Mouse (Mus musculus) adrenal gland, postnatal 10 days (tissue): Measurements from ENCODE around the gene Hip1r. TPM values are rescaled to one million over a fixed set of nuclear protein-coding genes. Genes with fewer than 3 reads are reported as not detected.

Experiments
- DNase-seq: peaks from one replicate; pipeline ENCODE4 v3.0.0; 2021; ENCODE audit warnings: mixed read lengths
- total RNA-seq, 2 experiments: library from RNA; stranded (reverse); gene quantifications; 2 replicates each; pipeline ENCODE4 v1.2.3; 2021

Hip1r gene
- total RNA-seq, 2 experiments from 2014 or later: 18.2 to 22.5 TPM

DNA sequence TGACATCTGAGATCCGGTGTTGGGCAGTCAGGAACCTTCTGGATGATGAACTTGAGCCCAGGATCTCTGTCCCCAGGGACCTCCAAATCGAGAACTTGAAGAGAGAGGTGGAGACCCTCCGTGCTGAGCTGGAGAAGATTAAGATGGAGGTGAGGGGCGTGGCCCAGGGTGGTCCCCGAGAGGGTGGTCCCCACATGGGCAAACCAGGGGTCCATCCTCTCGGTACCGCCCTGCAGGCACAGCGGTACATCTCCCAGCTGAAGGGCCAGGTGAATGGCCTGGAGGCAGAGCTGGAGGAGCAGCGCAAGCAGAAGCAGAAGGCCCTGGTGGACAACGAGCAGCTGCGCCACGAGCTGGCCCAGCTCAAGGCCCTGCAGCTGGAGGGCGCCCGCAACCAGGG, 23.3 kb downstream of the Hip1r start:
- no peak for DNase-seq

GRCm38 (mm10) chr5:123997211-123997751, 23.9 kb downstream of the Hip1r start:
- DNase-seq: no peak

- no peak for DNase-seq
These were observed 24.4 kb downstream of the Hip1r start for GRCm38 (mm10) chr5:123997811-123998210.

DNA sequence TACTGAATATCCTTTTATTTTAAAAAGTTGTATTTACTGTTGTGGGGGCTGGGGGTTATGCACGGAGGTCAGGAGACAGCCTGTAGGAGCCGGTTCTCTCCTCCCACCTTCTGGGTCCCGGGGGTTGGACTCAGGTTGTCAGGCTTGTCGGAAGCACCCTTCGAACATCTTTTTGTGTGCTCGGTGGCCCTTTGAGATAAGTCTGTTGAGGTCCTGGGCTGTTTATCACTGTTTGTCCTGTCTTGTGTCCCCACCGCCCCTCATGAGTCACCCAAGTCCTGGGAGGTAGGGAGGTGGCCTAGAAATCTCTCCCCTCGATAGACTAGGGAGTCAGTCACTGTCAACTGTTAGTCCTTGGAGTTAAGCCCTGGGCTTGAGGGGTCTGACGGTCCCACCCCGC, 24.9 kb downstream of the Hip1r start:
- DNase-seq: no peak

GRCm38 (mm10) chr5:124000824-124001223, 27.4 kb downstream of the Hip1r start:
- peak; percentile 94 for DNase-seq

- no peak for DNase-seq
These were observed 27.8 kb downstream of the Hip1r start for GRCm38 (mm10) chr5:124001274-124001673.

DNA sequence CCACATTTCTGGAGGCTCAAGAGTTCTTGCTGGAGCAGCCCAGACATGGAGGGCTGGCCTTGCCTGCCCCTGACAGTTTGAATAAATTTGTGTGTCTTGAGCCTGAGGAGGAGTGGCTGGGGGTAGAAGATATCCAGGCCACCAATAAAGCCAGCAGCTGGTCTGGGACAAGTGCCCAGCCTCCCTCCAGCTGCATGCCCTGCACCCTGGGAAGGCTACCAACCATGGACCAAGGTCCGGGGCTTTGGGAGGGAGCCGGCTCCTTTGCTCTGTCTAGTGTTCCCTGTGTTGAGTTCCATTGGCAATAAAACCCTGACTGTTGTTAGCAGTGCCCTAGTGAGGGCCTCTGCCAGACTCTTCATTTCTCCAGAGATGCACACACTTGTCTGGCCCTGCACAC, 29.4 kb downstream of the Hip1r start:
- peak; percentile 74 for DNase-seq

GRCm38 (mm10) chr5:124003375-124003774, 29.9 kb downstream of the Hip1r start:
- no peak for DNase-seq

DNA sequence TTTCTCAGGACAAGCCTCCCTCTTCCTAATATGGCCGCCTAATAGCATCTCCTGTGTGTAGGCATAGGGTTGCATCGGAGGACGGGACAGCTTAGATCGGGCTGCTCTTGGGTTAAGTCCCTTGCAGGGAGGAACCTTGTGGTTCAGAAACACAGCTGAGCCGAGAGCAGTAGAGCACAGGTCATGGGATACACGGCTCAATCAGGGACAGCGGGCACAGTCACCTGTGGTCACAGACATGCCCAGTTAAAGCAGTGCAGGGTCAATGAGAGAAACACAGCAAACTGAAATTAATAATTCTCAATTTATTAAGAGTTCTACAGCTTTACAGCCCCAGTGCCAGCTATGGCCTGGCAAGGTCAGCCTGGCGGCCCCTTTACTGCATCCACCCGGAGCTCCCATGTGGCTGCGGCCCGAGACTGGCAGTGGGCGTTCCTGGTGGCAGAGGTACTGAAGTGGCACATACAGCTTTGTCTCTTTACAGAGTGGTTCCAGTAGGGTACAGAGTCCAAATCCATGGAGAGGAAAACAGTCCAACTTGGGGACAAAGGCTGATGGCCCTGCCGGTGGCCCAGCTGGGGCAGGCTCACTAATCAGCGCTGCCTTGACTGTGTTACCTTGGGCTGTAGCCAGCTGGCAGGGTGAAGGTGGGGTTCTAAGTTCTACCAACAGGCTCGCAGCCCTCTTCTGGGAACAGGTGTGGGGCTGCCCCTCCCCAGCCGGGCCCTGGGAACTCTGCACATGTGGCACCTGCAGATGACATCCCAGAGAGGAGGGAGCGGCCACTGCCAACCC, 31.1 kb downstream of the Hip1r start:
- peak; percentile 80 for DNase-seq

DNA sequence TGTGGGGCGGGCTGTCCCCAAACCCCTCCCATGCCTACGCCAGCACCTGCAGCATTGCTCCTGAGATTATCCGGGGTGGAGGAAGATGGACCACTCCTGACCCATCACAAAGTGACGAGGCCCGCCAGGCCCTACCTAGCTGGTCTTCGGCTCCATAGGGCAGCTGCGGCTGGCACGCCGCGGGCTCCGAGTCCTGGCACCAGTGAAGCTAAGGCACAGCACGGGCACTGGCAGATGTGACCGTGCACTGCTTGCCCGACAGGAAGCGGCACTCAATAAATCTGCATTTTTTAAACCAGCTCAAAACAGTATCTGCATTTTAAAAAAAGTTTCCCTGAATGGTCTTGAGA, 31.7 kb downstream of the Hip1r start:
- no peak for DNase-seq

DNA sequence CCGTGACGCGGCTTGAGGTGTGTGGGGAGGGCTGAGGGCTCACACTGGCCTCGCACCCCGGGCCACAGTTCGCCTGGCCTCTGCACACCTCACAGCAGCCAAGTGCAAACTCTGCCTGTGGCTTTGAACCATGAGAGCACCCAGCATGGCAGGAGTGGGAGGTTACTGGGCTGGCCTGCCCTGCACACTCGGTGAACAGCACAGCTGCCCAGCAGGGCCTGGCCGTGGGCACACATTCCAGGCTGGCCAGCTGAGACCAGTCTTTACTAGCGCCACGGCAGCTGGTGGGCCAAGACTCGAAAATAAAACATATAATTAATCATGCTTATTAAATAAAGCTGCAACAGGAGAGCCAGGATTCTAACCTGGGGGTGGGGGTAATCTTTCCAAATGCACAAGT, 32.2 kb downstream of the Hip1r start:
- no peak for DNase-seq

GRCm38 (mm10) chr5:124006082-124006873, 32.9 kb downstream of the Hip1r start:
- DNase-seq: peak; percentile 45

DNA sequence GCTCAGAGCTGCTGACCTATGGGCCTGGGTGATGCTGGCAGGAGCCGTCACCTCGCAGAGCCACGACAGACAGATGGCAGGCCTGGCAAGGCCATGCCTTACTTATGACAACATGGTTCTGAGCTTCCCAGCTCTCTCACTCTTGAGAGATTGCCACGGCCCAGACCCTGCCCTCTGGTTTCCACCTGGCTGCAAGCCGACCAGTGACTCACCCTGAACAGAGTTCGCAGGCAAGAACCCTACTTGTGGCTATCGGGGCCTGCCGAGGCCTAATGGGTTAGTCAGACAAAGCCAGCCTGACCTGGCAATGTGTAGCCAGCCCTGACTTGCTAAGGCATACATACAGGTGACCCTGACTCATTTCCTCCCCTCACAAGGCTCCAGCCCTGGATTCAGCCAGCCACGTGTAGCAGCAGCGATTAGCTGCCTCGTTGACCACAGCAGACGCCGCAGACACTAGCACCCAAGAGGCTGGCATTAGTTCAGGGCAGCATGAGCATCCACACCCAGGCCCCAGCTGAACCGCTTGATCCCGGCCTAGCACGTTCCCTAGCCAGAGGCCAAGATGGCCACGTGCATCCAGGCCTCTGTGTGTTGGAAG, 33.6 kb downstream of the Hip1r start:
- peak; percentile 91 for DNase-seq

GRCm38 (mm10) chr5:124010077-124010476, 36.6 kb downstream of the Hip1r start:
- DNase-seq: no peak

DNA sequence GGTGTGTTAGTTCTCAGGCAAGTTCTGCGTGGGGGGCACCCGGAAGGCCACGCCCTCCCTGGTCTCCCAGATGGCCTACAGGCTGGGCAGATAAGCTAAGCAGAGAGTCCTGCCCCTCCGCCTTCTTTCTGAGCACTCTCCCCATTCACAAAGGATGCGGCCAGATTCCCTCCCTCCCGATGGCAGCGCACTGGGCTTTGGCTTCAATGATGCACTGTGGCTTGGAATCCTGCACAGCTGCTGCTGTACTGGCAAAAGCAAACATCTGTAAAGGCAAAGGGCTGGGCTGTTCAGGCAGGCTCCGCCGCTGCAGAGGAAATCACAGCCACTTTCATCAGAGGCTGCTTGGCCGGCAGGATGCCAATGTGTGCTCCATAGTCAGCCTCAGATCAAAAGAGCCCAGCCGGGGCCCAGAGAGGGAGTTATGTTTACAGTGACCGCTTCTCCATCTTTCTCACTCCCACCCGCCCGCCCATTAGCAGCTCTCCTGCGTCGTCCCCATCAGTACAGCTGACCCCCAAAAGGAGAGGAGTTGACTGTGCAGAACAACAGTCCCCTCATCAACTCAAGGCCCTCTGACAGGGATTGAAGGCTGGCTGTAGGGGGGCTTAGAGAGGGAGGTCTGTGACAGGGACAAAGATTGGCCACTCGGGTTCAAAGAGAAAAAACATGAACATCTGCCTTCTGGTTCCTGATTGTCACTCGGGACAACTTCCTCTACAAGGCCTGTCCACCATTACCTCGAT, 37.7 kb downstream of the Hip1r start:
- peak; percentile 80 for DNase-seq

- peak; percentile 30 for DNase-seq
These were observed 38.5 kb downstream of the Hip1r start for GRCm38 (mm10) chr5:124011927-124012326.

DNA sequence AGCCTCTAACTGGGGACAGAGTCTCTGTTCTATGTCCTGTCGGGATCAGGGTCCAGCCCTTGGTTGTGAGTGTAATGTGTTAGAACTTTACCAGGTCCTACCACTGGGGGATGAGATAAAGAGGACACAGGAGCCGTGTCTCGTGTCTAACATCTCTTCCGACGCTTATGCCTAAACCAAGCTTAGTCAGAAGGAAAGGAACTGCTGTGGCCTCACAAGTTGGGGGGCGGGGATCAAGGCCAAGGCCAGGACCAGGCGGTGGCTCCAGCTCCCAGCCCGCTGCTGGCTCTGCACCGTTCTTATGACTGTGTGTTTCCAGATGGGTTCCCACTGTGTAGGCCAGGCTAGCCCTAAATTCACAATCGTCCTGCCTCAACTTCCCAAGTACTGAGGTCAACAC, 39.5 kb downstream of the Hip1r start:
- peak; percentile 76 for DNase-seq

- DNase-seq: peak; percentile 9
These were observed 40.3 kb downstream of the Hip1r start for GRCm38 (mm10) chr5:124013747-124014146.

- DNase-seq: peak; percentile 9
These were observed 40.8 kb downstream of the Hip1r start for GRCm38 (mm10) chr5:124014180-124014579.

- DNase-seq: peak; percentile 68
These were observed 41.4 kb downstream of the Hip1r start for GRCm38 (mm10) chr5:124014791-124015251.

DNA sequence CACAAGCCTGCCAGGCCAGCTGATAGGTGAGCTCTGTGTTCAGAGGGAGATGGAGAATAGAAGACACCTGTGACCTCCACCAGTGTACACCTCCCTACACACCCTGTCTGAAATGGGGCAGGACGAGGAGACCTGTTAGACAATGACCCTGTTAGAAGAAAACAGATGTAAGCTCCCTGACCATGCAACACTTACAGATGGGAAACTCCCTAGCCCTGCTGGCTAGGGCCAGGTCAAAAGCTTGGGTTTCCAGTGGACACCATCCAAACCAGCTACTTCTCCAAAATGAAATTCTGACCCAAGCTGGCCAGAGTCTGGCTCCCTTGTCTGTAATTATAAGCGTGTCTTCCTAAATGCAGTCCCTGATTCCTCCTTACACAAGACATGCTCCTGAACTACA, 42.3 kb downstream of the Hip1r start:
- peak; percentile 13 for DNase-seq

DNA sequence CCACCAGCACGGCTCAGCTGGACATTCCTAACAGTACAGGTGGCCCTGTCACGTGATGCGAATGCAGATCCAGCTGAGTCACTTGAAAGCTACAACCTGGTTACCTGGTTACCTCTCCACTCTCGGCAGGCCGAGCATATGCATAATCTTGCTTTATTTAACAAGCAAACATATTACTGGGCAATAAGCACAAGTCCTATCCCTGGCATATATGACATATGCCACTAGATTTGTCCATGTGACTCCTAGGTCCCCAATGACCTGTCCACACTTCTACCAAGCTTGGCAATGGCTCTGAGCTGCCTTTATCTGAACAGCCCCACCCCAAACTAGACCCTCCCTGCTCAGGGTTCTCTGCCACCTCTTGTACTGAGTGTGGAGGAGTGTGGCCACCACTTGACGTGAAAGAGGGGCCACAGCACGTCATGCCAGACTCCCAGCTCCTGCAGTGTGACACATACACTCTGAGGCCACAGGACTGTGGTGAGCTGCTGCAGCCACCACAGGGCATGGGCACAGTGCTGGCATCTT, 42.9 kb downstream of the Hip1r start:
- peak; percentile 11 for DNase-seq
